Mouse (Mus musculus) megakaryocyte, embryonic 14.5 days (primary cell): ENCODE results near the gene Pnliprp2. TPM values are rescaled to one million over a fixed set of nuclear protein-coding genes. Genes with fewer than 3 reads are reported as not detected.

Experiments
- H3K27me3 ChIP-seq: replicated peaks from 2 replicates; pipeline ENCODE3; 2012; ENCODE audit warnings: inconsistent platforms
- H3K36me3 ChIP-seq: replicated peaks from 2 replicates; pipeline ENCODE3; 2012; ENCODE audit warnings: low read length, inconsistent platforms, mixed read lengths
- H3K4me1 ChIP-seq: 2 replicates; pipeline ENCODE4 v1.6.1; 2012; ENCODE audit warnings: inconsistent platforms
- H3K4me3 ChIP-seq: replicated peaks from 2 replicates; pipeline ENCODE3; 2012; ENCODE audit warnings: moderate library complexity, mild to moderate bottlenecking, inconsistent platforms
- H3K9me3 ChIP-seq: 2 replicates; pipeline ENCODE4 v1.6.1; 2012; ENCODE audit warnings: inconsistent platforms
- FLI1 ChIP-seq: IDR thresholded peaks from 2 replicates; pipeline ENCODE4 v1.6.1; 2012; ENCODE audit warnings: low read length, inconsistent platforms, mixed read lengths
- GATA1 ChIP-seq: IDR thresholded peaks from 3 replicates; pipeline ENCODE4 v1.6.1; 2012; ENCODE audit warnings: mixed read lengths, low read length, inconsistent platforms, borderline replicate concordance
- polyA plus RNA-seq: library from polyadenylated mRNA; stranded (reverse); fragments of >175 nt; gene quantifications from 2 replicates; pipeline ENCODE4 v1.2.3, GENCODE M21; 2012; ENCODE audit warnings: low replicate concordance; ENCODE audit not compliant: insufficient read depth

The Pnliprp2 gene
- polyA plus RNA-seq: not detected in 2 replicates

GRCm38 (mm10) chr19:58759423-58759822, at the start of gene Pnliprp2:
TSS of gene Pnliprp2 (plus strand) at chr19:58759719.
- TF ChIP-seq GATA1 (no peak), FLI1 (no peak)
- Histone ChIP-seq H3K4me1 (no peaks in the 10 kb centered on the region), H3K9me3 (peaks cover 23% of the 10 kb centered on the region), H3K27me3 (peaks cover 2% of the 10 kb centered on the region), H3K36me3 (no peaks in the 10 kb centered on the region), H3K4me3 (no peak within 1 kb of the TSS)

- Histone ChIP-seq H3K36me3 (no peaks in the 10 kb centered on the region), H3K9me3 (no peaks in the 10 kb centered on the region), H3K27me3 (no peaks in the 10 kb centered on the region), H3K4me1 (no peaks in the 10 kb centered on the region), H3K4me3 (no peak overlapping the region)
- TF ChIP-seq FLI1: no peak
- TF ChIP-seq GATA1: no peak
Measured at GRCm38 (mm10) chr19:58717925-58718324, 41.6 kb upstream of the Pnliprp2 start.

- H3K4me3 ChIP-seq: no peak overlapping the region
- H3K9me3 ChIP-seq: no peaks in the 10 kb centered on the region
- H3K4me1 ChIP-seq: no peaks in the 10 kb centered on the region
- H3K27me3 ChIP-seq: no peaks in the 10 kb centered on the region
- TF ChIP-seq GATA1 (no peak), FLI1 (no peak)
- H3K36me3 ChIP-seq: no peaks in the 10 kb centered on the region
Measured at GRCm38 (mm10) chr19:58720439-58720838, 39.1 kb upstream of the Pnliprp2 start.

- H3K27me3 ChIP-seq: no peaks in the 10 kb centered on the region
- H3K4me3 ChIP-seq: no peak overlapping the region
- no peak for TF ChIP-seq FLI1
- TF ChIP-seq GATA1: no peak
- H3K9me3 ChIP-seq: no peaks in the 10 kb centered on the region
- no peaks in the 10 kb centered on the region for H3K36me3 ChIP-seq
- no peaks in the 10 kb centered on the region for H3K4me1 ChIP-seq
Measured at GRCm38 (mm10) chr19:58726551-58726950, 33.0 kb upstream of the Pnliprp2 start.

GRCm38 (mm10) chr19:58727756-58728155, 31.8 kb upstream of the Pnliprp2 start:
- Histone ChIP-seq H3K4me3 (no peak overlapping the region), H3K9me3 (no peaks in the 10 kb centered on the region), H3K36me3 (no peaks in the 10 kb centered on the region), H3K27me3 (no peaks in the 10 kb centered on the region), H3K4me1 (no peaks in the 10 kb centered on the region)
- TF ChIP-seq GATA1: no peak
- TF ChIP-seq FLI1: no peak

- Histone ChIP-seq H3K4me3 (no peak within 1 kb of the TSS), H3K36me3 (no peaks in the 10 kb centered on the region), H3K4me1 (no peaks in the 10 kb centered on the region), H3K9me3 (no peaks in the 10 kb centered on the region), H3K27me3 (no peaks in the 10 kb centered on the region)
- TF ChIP-seq GATA1 (no peak), FLI1 (no peak)
Measured at GRCm38 (mm10) chr19:58728445-58729031, 31.0 kb upstream of the Pnliprp2 start, which contains the start of gene Pnliprp1. TSS of gene Pnliprp1 (plus strand) at chr19:58728887.

GRCm38 (mm10) chr19:58733216-58733615, 26.3 kb upstream of the Pnliprp2 start:
- Histone ChIP-seq H3K4me1 (no peaks in the 10 kb centered on the region), H3K27me3 (no peaks in the 10 kb centered on the region), H3K36me3 (no peaks in the 10 kb centered on the region), H3K9me3 (no peaks in the 10 kb centered on the region), H3K4me3 (no peak overlapping the region)
- TF ChIP-seq GATA1: no peak
- no peak for TF ChIP-seq FLI1

GRCm38 (mm10) chr19:58738111-58738510, 21.4 kb upstream of the Pnliprp2 start:
- TF ChIP-seq GATA1: no peak
- no peak for TF ChIP-seq FLI1
- Histone ChIP-seq H3K27me3 (no peaks in the 10 kb centered on the region), H3K9me3 (no peaks in the 10 kb centered on the region), H3K4me1 (no peaks in the 10 kb centered on the region), H3K4me3 (no peak overlapping the region), H3K36me3 (no peaks in the 10 kb centered on the region)

GRCm38 (mm10) chr19:58741036-58741435, 18.5 kb upstream of the Pnliprp2 start:
- H3K9me3 ChIP-seq: no peaks in the 10 kb centered on the region
- TF ChIP-seq FLI1 (no peak), GATA1 (no peak)
- no peaks in the 10 kb centered on the region for H3K4me1 ChIP-seq
- no peaks in the 10 kb centered on the region for H3K36me3 ChIP-seq
- no peak overlapping the region for H3K4me3 ChIP-seq
- no peaks in the 10 kb centered on the region for H3K27me3 ChIP-seq

- H3K27me3 ChIP-seq: no peaks in the 10 kb centered on the region
- TF ChIP-seq GATA1 (no peak), FLI1 (no peak)
- no peaks in the 10 kb centered on the region for H3K36me3 ChIP-seq
- H3K9me3 ChIP-seq: peaks cover 3% of the 10 kb centered on the region; the same call in 1 of the 2 replicates
- no peak overlapping the region for H3K4me3 ChIP-seq
- no peaks in the 10 kb centered on the region for H3K4me1 ChIP-seq
Measured at GRCm38 (mm10) chr19:58742711-58743110, 16.8 kb upstream of the Pnliprp2 start.

- Histone ChIP-seq H3K4me1 (no peaks in the 10 kb centered on the region), H3K36me3 (no peaks in the 10 kb centered on the region), H3K4me3 (no peak overlapping the region), H3K9me3 (peaks cover 3% of the 10 kb centered on the region; the same call in 1 of the 2 replicates), H3K27me3 (no peaks in the 10 kb centered on the region)
- no peak for TF ChIP-seq GATA1
- no peak for TF ChIP-seq FLI1
Measured at GRCm38 (mm10) chr19:58743736-58744135, 15.8 kb upstream of the Pnliprp2 start.
